Mouse (Mus musculus): ENCODE data around the gene Shroom3.

GRCm38 (mm10) chr5:92997428-92998120 is 314.3 kb downstream of the Shroom3 start:
- TF ChIP-seq CTCF (IDR thresholded peaks at IDR 0.05; ENCODE audit: low read depth, low read length) (no peak), POLR2A (IDR thresholded peaks at IDR 0.05; ENCODE audit: borderline replicate concordance, low read depth, low read length) (no peak)

All from bone marrow macrophage, adult 2 months (primary cell).